Mouse (Mus musculus) limb, embryonic 10.5 days (tissue): ENCODE measurements around the gene Tmem248. TPM values are rescaled to one million over a fixed set of nuclear protein-coding genes. Genes with fewer than 3 reads are reported as not detected.

Experiments
- DNase-seq: peaks from one replicate; pipeline ENCODE4 v3.0.0-alpha.2; 2017; ENCODE audit warnings: low spot score
- H3K27ac ChIP-seq: fragments of 300-500 bp; sonication (generic); 2 replicates; pipeline ENCODE4 v1.5.1; 2016; ENCODE audit warnings: mild to moderate bottlenecking
- H3K27me3 ChIP-seq: fragments of 300-500 bp; sonication (generic); 2 replicates; pipeline ENCODE4 v1.6.1; 2016; ENCODE audit warnings: low read depth, mild to moderate bottlenecking; ENCODE audit not compliant: poor library complexity, severe bottlenecking
- H3K36me3 ChIP-seq: fragments of 300-500 bp; sonication (generic); 2 replicates; pipeline ENCODE4 v1.6.1; 2016; ENCODE audit warnings: mild to moderate bottlenecking, moderate library complexity
- H3K4me1 ChIP-seq: fragments of 300-500 bp; sonication (generic); 2 replicates; pipeline ENCODE4 v1.6.1; 2016
- H3K4me3 ChIP-seq: fragments of 300-500 bp; sonication (generic); 2 replicates; pipeline ENCODE4 v1.5.1; 2016; ENCODE audit warnings: mild to moderate bottlenecking, moderate library complexity
- H3K9me3 ChIP-seq: fragments of 300-500 bp; sonication (generic); replicated peaks from 2 replicates; pipeline ENCODE4 v1.6.1; 2016; ENCODE audit warnings: mild to moderate bottlenecking
- WGBS: fragments of 180-500 bp; shearing (Covaris S2); methylation state at CpG from one replicate; pipeline ENCODE4 v1.1.7; 2016; 5-methylcytosine and 5-hydroxymethylcytosine counted together
- polyA plus RNA-seq: library from polyadenylated mRNA; unstranded; fragments of >200 nt; fragmentation: Nextera tagmentation; extraction: Ambion mirVana; gene quantifications from 2 replicates; pipeline ENCODE4 v1.2.1, GENCODE M21; 2016

Gene Tmem248
- polyA plus RNA-seq, 1 experiment from 2014 or later: 40.5 TPM

DNA sequence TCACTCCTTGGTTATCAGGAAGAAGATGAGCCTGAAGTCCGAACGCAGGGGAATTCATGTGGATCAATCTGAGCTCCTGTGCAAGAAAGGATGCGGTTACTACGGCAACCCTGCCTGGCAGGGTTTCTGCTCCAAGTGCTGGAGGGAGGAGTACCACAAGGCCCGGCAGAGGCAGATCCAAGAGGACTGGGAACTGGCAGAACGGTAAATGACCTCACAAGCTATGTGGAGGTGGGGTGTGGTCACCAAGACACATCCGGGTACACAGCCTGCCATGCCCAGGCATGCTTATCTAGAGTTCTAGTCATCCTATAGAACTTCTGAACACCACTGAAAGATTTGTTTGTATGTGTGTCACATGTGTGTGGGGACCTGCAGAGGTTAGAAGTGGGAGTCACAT, 29.5 kb upstream of the Tmem248 start:
- Histone ChIP-seq H3K27me3 (no peaks in the 10 kb centered on the region), H3K4me3 (no peak overlapping the region), H3K36me3 (peaks cover 49% of the 10 kb centered on the region), H3K4me1 (no peaks in the 10 kb centered on the region), H3K9me3 (no peaks in the 10 kb centered on the region), H3K27ac (no peak overlapping the region)
- no peak for DNase-seq
- WGBS: 79% methylated on average over 7 of the region's 7 CpGs

DNA sequence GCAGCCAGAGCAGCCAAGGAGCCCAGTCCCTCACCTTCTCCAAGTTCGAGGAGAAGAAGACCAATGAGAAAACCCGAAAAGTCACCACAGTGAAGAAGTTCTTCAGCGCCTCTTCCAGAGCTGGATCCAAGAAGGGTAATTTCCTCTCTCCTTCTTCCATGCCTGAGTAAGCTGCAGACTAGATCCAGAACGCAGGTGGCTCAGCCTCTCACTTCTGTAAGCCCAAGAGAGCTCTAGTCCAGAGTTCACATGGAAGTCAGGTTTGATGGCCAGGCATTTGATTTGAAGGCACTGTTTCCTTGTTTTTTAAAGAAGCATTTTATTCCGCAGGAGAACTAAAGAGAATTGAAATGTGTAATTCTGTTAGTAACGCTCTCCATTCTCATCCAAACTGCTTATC, 26.0 kb upstream of the Tmem248 start:
- no peak for DNase-seq
- H3K36me3 ChIP-seq: peaks cover 75% of the 10 kb centered on the region

GRCm38 (mm10) chr5:130191865-130192264, 25.0 kb upstream of the Tmem248 start:
- DNase-seq: no peak
- 87% methylated on average over 6 of the region's 6 CpGs for WGBS
- H3K4me1 ChIP-seq: no peaks in the 10 kb centered on the region
- H3K36me3 ChIP-seq: peaks cover 75% of the 10 kb centered on the region
- H3K27ac ChIP-seq: no peak overlapping the region
- H3K4me3 ChIP-seq: no peak overlapping the region
- H3K27me3 ChIP-seq: no peaks in the 10 kb centered on the region
- no peaks in the 10 kb centered on the region for H3K9me3 ChIP-seq

More for the DNA sequence above, 26.0 kb upstream of the Tmem248 start:
- Histone ChIP-seq H3K27me3 (no peaks in the 10 kb centered on the region), H3K4me3 (no peak overlapping the region), H3K27ac (no peak overlapping the region), H3K9me3 (no peaks in the 10 kb centered on the region), H3K4me1 (no peaks in the 10 kb centered on the region)
- WGBS: 92% methylated on average over 6 of the region's 6 CpGs

DNA sequence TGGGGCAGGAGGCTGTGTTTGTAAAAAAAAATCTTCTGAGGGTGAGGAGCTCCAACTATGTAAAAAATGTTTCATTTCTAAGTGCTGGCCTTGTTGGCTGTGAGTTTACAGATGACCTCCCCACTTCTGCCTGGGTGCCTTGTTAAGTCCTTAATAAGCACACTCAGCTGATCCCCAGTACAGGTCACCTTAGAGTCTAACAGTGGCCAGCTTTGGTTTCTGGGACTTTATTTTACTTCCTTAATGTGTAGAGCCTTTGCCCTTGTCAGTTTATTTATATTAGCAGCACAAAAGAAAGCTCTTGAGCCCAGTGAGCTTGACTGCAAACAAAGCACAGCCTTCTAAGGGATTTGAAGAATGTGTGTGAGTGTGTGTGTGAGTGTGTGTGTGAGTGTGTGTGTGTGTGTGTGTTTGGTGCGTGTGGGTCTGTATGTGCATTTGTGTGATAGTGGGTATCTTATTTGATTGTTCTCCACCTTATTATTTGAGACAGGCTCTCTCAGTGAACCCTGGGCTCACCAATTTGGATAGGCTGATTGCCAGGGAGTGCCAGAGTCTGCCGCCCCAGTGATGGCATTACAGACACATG, 24.4 kb upstream of the Tmem248 start:
- Histone ChIP-seq H3K4me1 (no peaks in the 10 kb centered on the region), H3K27me3 (no peaks in the 10 kb centered on the region), H3K9me3 (no peaks in the 10 kb centered on the region), H3K36me3 (peaks cover 77% of the 10 kb centered on the region), H3K27ac (no peak overlapping the region), H3K4me3 (no peak overlapping the region)
- WGBS: 83% methylated on average over 2 of the region's 2 CpGs
- no peak for DNase-seq

DNA sequence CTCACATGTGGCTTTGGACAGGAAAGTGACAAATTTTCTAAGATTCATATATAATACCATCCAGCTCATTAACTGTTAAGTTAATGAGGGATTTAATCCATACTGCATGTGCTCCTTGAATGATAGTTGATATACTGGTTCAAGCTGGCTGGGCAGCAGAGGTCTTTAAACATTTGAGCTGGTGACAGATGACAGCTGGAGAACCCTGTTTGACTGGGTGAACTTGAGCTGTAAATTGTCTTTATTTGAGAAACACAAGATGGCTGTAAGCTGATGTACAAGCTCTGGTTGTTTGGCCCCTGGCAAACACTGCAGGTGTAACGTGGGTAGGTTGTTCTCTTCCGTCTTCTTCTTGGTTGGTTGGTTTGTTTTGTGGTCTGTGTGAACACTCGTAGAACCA, 23.1 kb upstream of the Tmem248 start:
- H3K27me3 ChIP-seq: no peaks in the 10 kb centered on the region
- no peak overlapping the region for H3K27ac ChIP-seq
- H3K9me3 ChIP-seq: no peaks in the 10 kb centered on the region
- H3K4me1 ChIP-seq: no peaks in the 10 kb centered on the region
- no peak overlapping the region for H3K4me3 ChIP-seq
- no peak for DNase-seq
- 86% methylated on average over 3 of the region's 3 CpGs for WGBS
- peaks cover 79% of the 10 kb centered on the region for H3K36me3 ChIP-seq

DNA sequence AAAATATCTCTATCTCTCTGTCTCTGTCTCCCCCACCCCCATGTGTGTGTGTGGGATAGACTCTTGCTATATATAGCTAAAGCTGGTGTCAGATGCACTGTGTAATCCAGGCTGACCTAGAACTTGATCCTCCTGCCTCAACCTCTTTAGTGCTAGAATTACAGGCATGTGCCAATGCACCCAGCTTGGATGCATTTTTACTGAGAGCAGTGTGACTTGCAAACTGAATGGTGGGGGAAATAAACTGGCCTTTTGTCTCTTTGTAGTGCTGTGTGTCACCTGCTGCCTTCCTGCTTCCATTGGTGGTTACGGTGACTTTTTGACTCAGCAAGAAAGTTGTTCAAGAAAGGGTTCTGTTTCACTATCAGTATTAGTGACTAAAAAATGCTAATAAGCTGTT, 20.6 kb upstream of the Tmem248 start:
- H3K27ac ChIP-seq: no peak overlapping the region
- DNase-seq: no peak

GRCm38 (mm10) chr5:130197454-130197853, 19.4 kb upstream of the Tmem248 start:
- H3K4me3 ChIP-seq: no peak overlapping the region
- no peaks in the 10 kb centered on the region for H3K9me3 ChIP-seq
- H3K27ac ChIP-seq: no peak overlapping the region
- DNase-seq: no peak
- H3K36me3 ChIP-seq: peaks cover 76% of the 10 kb centered on the region
- H3K4me1 ChIP-seq: no peaks in the 10 kb centered on the region
- no peaks in the 10 kb centered on the region for H3K27me3 ChIP-seq
- 89% methylated on average over 3 of the region's 3 CpGs for WGBS

More for the DNA sequence above, 20.6 kb upstream of the Tmem248 start:
- Histone ChIP-seq H3K9me3 (no peaks in the 10 kb centered on the region), H3K4me3 (no peak overlapping the region), H3K4me1 (no peaks in the 10 kb centered on the region), H3K27me3 (no peaks in the 10 kb centered on the region), H3K36me3 (peaks cover 78% of the 10 kb centered on the region)
- WGBS: 100% methylated on average over 1 of the region's 1 CpGs

DNA sequence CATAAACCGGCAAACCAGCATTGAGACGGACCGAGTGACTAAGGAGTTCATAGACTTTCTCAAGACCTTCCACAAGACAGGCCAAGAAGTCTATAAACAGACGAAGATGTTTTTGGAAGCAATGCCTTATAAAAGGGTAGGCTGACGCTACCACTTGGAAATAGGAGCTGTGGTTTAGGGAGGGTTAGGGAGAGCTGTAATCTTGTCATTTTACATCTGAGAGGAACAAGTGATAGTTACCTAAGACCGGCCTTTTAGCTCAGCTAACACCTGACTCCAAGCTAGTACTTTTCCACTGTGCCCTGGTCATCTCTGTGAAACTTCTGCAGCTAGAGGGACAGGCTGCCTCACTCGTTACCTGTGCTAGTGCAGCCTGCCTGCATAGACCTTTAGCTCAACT, 18.9 kb upstream of the Tmem248 start:
- no peak overlapping the region for H3K27ac ChIP-seq
- H3K4me1 ChIP-seq: no peaks in the 10 kb centered on the region
- H3K36me3 ChIP-seq: peaks cover 76% of the 10 kb centered on the region
- no peak overlapping the region for H3K4me3 ChIP-seq
- no peaks in the 10 kb centered on the region for H3K9me3 ChIP-seq
- 93% methylated on average over 7 of the region's 7 CpGs for whole genome bisulfite sequencing
- DNase-seq: no peak
- no peaks in the 10 kb centered on the region for H3K27me3 ChIP-seq

DNA sequence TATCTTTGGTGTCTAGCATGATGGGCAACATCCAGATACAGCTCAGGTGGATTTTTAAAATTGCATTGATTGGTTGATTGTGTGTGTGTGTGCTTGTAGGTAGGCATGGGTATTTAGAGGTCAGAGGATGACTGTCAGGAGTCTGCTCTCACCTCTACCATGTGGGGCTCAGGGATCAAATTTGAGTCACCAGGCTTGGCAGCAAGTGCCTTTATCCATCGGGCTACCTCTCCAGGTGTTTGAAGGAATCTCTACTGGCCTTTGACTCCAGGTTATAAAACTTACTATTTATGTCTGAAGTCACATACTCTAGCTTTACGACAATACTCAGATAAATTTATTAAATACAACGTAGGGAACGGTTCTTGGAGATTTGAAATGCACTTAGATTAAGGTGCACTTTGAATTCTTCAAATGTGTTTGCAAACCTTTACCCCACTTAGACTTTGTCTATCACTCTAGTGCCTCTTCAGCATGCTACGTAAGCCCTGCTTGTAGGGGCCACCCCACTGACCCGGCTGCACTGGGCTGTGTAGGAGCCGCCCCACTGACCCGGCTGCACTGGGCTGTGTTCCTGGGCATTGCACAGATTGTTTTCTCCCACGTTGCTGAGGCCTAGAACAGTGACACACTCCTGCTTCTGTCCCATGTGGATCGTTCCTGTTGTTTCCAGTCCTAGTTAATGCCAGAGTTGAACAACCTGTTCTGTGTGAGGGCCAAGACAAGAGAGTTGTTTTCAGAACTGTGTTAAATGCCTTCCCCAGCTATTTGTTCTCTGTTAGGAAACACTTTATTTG, 16.4 kb upstream of the Tmem248 start:
- Histone ChIP-seq H3K4me1 (no peaks in the 10 kb centered on the region), H3K4me3 (no peak overlapping the region), H3K9me3 (no peaks in the 10 kb centered on the region), H3K27me3 (no peaks in the 10 kb centered on the region), H3K27ac (no peak overlapping the region), H3K36me3 (peaks cover 71% of the 10 kb centered on the region)
- WGBS: 92% methylated on average over 10 of the region's 10 CpGs
- no peak for DNase-seq

DNA sequence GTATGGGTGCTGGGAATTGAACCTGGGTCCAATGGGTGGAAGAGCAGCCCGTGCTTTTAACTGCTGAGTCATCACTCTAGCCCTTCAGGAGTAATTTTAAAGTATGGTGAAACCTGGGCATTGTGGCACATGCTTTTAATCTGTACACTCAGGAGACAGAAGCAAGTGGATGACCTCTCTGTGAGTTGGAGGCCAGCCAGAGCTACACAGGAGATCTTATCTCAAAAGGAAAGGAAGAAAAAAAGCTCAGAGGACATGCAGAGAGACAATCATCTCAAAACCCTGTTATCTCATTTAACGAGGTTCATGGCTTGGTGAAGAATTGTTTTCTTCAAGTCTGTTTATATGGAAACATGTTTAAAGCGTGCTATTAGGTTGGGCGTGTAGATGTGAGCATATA, 12.9 kb upstream of the Tmem248 start:
- WGBS: 87% methylated on average over 4 of the region's 4 CpGs
- H3K27ac ChIP-seq: no peak overlapping the region
- no peaks in the 10 kb centered on the region for H3K9me3 ChIP-seq
- DNase-seq: no peak
- H3K4me1 ChIP-seq: no peaks in the 10 kb centered on the region
- H3K36me3 ChIP-seq: peaks cover 81% of the 10 kb centered on the region
- H3K4me3 ChIP-seq: no peak overlapping the region
- no peaks in the 10 kb centered on the region for H3K27me3 ChIP-seq

DNA sequence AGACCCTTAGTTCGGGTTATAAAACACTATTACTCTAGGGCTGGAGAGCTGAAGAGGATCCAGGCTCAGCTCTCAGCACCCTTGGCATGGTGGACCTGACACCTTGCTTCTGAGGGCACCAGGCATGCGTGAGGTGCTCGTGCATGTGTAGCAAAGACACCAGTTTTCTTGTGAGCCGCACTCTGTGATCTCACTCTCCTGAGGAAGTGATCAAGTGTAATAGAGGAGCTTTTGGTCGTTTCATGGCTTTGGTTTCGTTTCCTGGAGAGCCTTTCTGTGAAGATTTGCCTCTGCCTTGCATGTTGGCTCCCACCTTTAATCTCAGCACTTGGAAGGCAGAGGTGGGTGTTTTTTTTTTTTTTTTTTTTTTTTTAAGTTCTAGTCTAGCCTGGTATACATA, 12.3 kb upstream of the Tmem248 start:
- Histone ChIP-seq H3K9me3 (no peaks in the 10 kb centered on the region), H3K4me3 (no peak overlapping the region), H3K4me1 (no peaks in the 10 kb centered on the region), H3K27ac (no peak overlapping the region), H3K36me3 (peaks cover 81% of the 10 kb centered on the region), H3K27me3 (no peaks in the 10 kb centered on the region)
- DNase-seq: no peak
- 85% methylated on average over 6 of the region's 6 CpGs for WGBS

GRCm38 (mm10) chr5:130205441-130206023, 11.3 kb upstream of the Tmem248 start:
- 92% methylated on average over 3 of the region's 3 CpGs for WGBS
- no peaks in the 10 kb centered on the region for H3K9me3 ChIP-seq
- peaks cover 81% of the 10 kb centered on the region for H3K36me3 ChIP-seq

DNA sequence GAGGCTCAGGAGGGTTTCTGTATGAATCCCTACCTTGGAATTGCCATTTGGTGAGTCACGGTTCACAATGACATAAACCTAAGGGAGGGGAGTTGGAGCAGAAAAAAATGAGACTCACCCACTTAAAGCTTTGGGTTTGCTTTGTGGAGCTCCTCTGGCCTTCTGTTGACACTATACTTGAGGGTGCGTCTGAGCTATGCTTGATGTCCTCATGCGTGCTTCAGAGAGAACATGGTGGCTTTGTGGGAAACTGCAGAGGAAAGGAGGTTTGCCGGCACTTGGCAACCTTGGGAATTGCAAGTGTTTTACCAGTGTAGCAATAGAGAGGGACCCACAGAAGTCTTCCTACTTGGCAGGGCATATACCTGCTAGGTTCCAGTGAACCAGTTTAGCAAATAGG, 9.6 kb upstream of the Tmem248 start:
- Histone ChIP-seq H3K36me3 (peaks cover 83% of the 10 kb centered on the region), H3K9me3 (no peaks in the 10 kb centered on the region), H3K27me3 (no peaks in the 10 kb centered on the region), H3K4me3 (no peak overlapping the region), H3K4me1 (no peaks in the 10 kb centered on the region), H3K27ac (no peak overlapping the region)
- 91% methylated on average over 4 of the region's 4 CpGs for WGBS
- no peak for DNase-seq

More at GRCm38 (mm10) chr5:130205441-130206023, 11.3 kb upstream of the Tmem248 start:
- no peaks in the 10 kb centered on the region for H3K27me3 ChIP-seq
- no peak overlapping the region for H3K4me3 ChIP-seq
- no peak overlapping the region for H3K27ac ChIP-seq
- no peaks in the 10 kb centered on the region for H3K4me1 ChIP-seq
- no peak for DNase-seq
